Mouse (Mus musculus) thymus, adult 18-20 months (tissue): ENCODE measurements at regions not wholly inside any gene's neighbourhood (a gene's known extent, or its start where the extent isn't known, plus 50 kb on each side); places are given as distances from the start of the nearest gene placed in this dataset.

Experiments
- DNase-seq, 2 experiments: peaks; one replicate each; pipeline ENCODE4 v3.0.0; 2022; ENCODE audit warnings: mixed read lengths in 2 of 2

GRCm38 (mm10) chr12:85527011-85527410 is 53.3 kb downstream of the Fos start:
- no peak for DNase-seq

GRCm38 (mm10) chr12:85531638-85532037 is 57.9 kb downstream of the Fos start:
- no peak for DNase-seq

- no peak for DNase-seq
These were observed 58.5 kb downstream of the Fos start for GRCm38 (mm10) chr12:85532221-85532612.

- peak; percentile 35 to 71 for DNase-seq
These were observed 59.1 kb downstream of the Fos start for GRCm38 (mm10) chr12:85532613-85533460.

- DNase-seq = no peak
These were observed 59.9 kb downstream of the Fos start for GRCm38 (mm10) chr12:85533603-85534002.

- no peak for DNase-seq
These were observed 59.4 kb upstream of the Jdp2 start for GRCm38 (mm10) chr12:85539423-85539822.

GRCm38 (mm10) chr12:85541153-85541552 is 57.7 kb upstream of the Jdp2 start:
- peak; percentile 70 to 81 for DNase-seq

GRCm38 (mm10) chr12:85542881-85543280 is 55.9 kb upstream of the Jdp2 start:
- DNase-seq = no peak

- DNase-seq = no peak
These were observed 55.3 kb upstream of the Jdp2 start for GRCm38 (mm10) chr12:85543520-85543919.

GRCm38 (mm10) chr12:85544801-85545200 is 54.0 kb upstream of the Jdp2 start:
- no peak for DNase-seq

- peak; percentile 69 to 82 for DNase-seq
These were observed 53.1 kb upstream of the Jdp2 start for GRCm38 (mm10) chr12:85545718-85546117.

GRCm38 (mm10) chr12:85548076-85548475 is 50.8 kb upstream of the Jdp2 start:
- DNase-seq = no peak
